Mouse (Mus musculus) megakaryocyte, embryonic 14.5 days (primary cell): Measurements from ENCODE around the gene Olfr689.

Experiments
- FLI1 ChIP-seq: IDR thresholded peaks from 2 replicates; pipeline ENCODE4 v1.6.1; 2012; ENCODE audit warnings: low read length, inconsistent platforms, mixed read lengths
- GATA1 ChIP-seq: IDR thresholded peaks from 3 replicates; pipeline ENCODE4 v1.6.1; 2012; ENCODE audit warnings: mixed read lengths, low read length, inconsistent platforms, borderline replicate concordance

- TF ChIP-seq GATA1 (no peak), FLI1 (no peak)
These were observed 56.3 kb downstream of the Olfr689 start for GRCm38 (mm10) chr7:105367268-105367667.
